Mouse (Mus musculus): ENCODE measurements around the gene Olfr331. TPM values are rescaled to one million over a fixed set of nuclear protein-coding genes. Genes with fewer than 3 reads are reported as not detected.

Gene Olfr331
- polyA plus RNA-seq, 1 experiment from 2014 or later, result not detected

Other genes starting within 250 kb of the Olfr331 start
- gene 4930438A08Rik, start 227.8 kb downstream of the Olfr331 start, polyA plus RNA-seq (2015; fragmentation: Nextera tagmentation; extraction: Ambion mirVana), result not detected in 2 replicates
- 30.5 and 32.5 TPM in 2 replicates for gene Zfp692, start 195.5 kb downstream of the Olfr331 start, polyA plus RNA-seq (2015; fragmentation: Nextera tagmentation; extraction: Ambion mirVana)
- 40.6 and 42.7 TPM in 2 replicates for gene Zfp672, start 172.2 kb downstream of the Olfr331 start, polyA plus RNA-seq (2015; fragmentation: Nextera tagmentation; extraction: Ambion mirVana)
- gene Sh3bp5l, start 171.8 kb downstream of the Olfr331 start, polyA plus RNA-seq (2015; fragmentation: Nextera tagmentation; extraction: Ambion mirVana), result 53.4 and 55.8 TPM in 2 replicates
- gene Lypd8, start 123.5 kb downstream of the Olfr331 start, polyA plus RNA-seq (2015; fragmentation: Nextera tagmentation; extraction: Ambion mirVana), result 0.31 TPM in 1 of 2 replicates, not detected in the other
- not detected in 2 replicates for gene 1810065E05Rik, start 81.5 kb downstream of the Olfr331 start, polyA plus RNA-seq (2015; fragmentation: Nextera tagmentation; extraction: Ambion mirVana)
- not detected in 2 replicates for gene Gm12253, start 70.0 kb downstream of the Olfr331 start, polyA plus RNA-seq (2015; fragmentation: Nextera tagmentation; extraction: Ambion mirVana)
- gene Lypd9, start 49.6 kb downstream of the Olfr331 start, polyA plus RNA-seq (2015; fragmentation: Nextera tagmentation; extraction: Ambion mirVana), result not detected in 2 replicates
- gene Olfr30, start 40.3 kb downstream of the Olfr331 start, polyA plus RNA-seq (2015; fragmentation: Nextera tagmentation; extraction: Ambion mirVana), result not detected in 2 replicates
- gene Olfr332, start 10.0 kb downstream of the Olfr331 start, polyA plus RNA-seq (2015; fragmentation: Nextera tagmentation; extraction: Ambion mirVana), result not detected in 2 replicates
- not detected in 2 replicates for gene Olfr330, start 32.3 kb upstream of the Olfr331 start, polyA plus RNA-seq (2015; fragmentation: Nextera tagmentation; extraction: Ambion mirVana)
- gene Olfr329-ps, start 43.9 kb upstream of the Olfr331 start, polyA plus RNA-seq (2015; fragmentation: Nextera tagmentation; extraction: Ambion mirVana), result not detected in 2 replicates
- gene Olfr328, start 53.1 kb upstream of the Olfr331 start, polyA plus RNA-seq (2015; fragmentation: Nextera tagmentation; extraction: Ambion mirVana), result 0.06 and 0.12 TPM in 2 replicates
- not detected in 2 replicates for gene Olfr224, start 68.0 kb upstream of the Olfr331 start, polyA plus RNA-seq (2015; fragmentation: Nextera tagmentation; extraction: Ambion mirVana)
- not detected in 2 replicates for gene Olfr325, start 75.2 kb upstream of the Olfr331 start, polyA plus RNA-seq (2015; fragmentation: Nextera tagmentation; extraction: Ambion mirVana)
- not detected in 2 replicates for gene Olfr324, start 92.5 kb upstream of the Olfr331 start, polyA plus RNA-seq (2015; fragmentation: Nextera tagmentation; extraction: Ambion mirVana)
- not detected in 2 replicates for gene 2210407C18Rik, start 113.5 kb upstream of the Olfr331 start, polyA plus RNA-seq (2015; fragmentation: Nextera tagmentation; extraction: Ambion mirVana)
- gene Olfr323, start 127.9 kb upstream of the Olfr331 start, polyA plus RNA-seq (2015; fragmentation: Nextera tagmentation; extraction: Ambion mirVana), result not detected in 2 replicates
- gene Trim58, start 137.9 kb upstream of the Olfr331 start, polyA plus RNA-seq (2015; fragmentation: Nextera tagmentation; extraction: Ambion mirVana), result 0.10 and 0.13 TPM in 2 replicates
- 0.11 TPM in 1 of 2 replicates, not detected in the other for gene Olfr322, start 156.2 kb upstream of the Olfr331 start, polyA plus RNA-seq (2015; fragmentation: Nextera tagmentation; extraction: Ambion mirVana)
- gene Olfr320, start 178.5 kb upstream of the Olfr331 start, polyA plus RNA-seq (2015; fragmentation: Nextera tagmentation; extraction: Ambion mirVana), result not detected in 2 replicates
- gene Olfr319, start 196.6 kb upstream of the Olfr331 start, polyA plus RNA-seq (2015; fragmentation: Nextera tagmentation; extraction: Ambion mirVana), result not detected in 2 replicates
- gene Olfr318, start 221.4 kb upstream of the Olfr331 start, polyA plus RNA-seq (2015; fragmentation: Nextera tagmentation; extraction: Ambion mirVana), result not detected in 2 replicates
- gene Olfr317, start 236.6 kb upstream of the Olfr331 start, polyA plus RNA-seq (2015; fragmentation: Nextera tagmentation; extraction: Ambion mirVana), result 0.08 and 0.44 TPM in 2 replicates